In the genomic region with DNA sequence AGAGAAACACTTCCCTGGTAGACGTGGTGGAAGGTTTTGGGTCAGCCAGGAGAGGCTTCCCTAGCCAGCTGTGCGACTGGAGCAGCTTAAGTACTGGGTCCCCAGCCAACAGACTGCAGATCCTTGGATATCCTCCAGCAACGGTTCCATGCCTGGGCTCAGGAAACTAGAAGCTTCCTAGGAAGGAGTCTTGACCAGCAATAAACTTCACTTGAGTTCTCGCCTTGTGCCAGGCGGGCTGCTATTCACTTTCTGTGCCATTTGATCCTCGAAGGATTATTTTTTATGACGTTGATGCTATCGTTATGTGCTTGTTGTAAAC, we compare ENCODE assay signal across 8 mouse cellular contexts. TPM values are rescaled to one million over a fixed set of nuclear protein-coding genes. Genes with fewer than 3 reads are reported as not detected.
DNase-seq lines count a peak whose midpoint lies in the region; ATAC-seq and TF ChIP-seq lines count a peak whose summit lies in the region.

No protein-coding gene starts in this region.

- no peak overlapping the region for H3K27ac ChIP-seq in MEL (ENCODE audit: control insufficient read depth, low read depth, low read length)
- no peak overlapping the region; the same call in 1 of the 2 replicates for H3K27ac ChIP-seq in embryonic facial prominence, embryonic 14.5 days (replicated peaks; ENCODE audit: low read depth, low read length)
- H3K27ac ChIP-seq in heart, embryonic 16.5 days (ENCODE audit: low read length) = peak overlapping the region; percentile 42; the same call in 1 of the 2 replicates

- no peaks in the 10 kb centered on the region; a peak in 1 of 4 replicates for H3K36me3 ChIP-seq in MEL (ENCODE audit: control insufficient read depth in 1 of 2, insufficient read depth in 2 of 2, low read length in 2 of 2)
- H3K36me3 ChIP-seq in embryonic facial prominence, embryonic 14.5 days (ENCODE audit: control insufficient read depth, insufficient read depth, low read length) = no peaks in the 10 kb centered on the region
- no peaks in the 10 kb centered on the region for H3K36me3 ChIP-seq in heart, embryonic 16.5 days (ENCODE audit: control insufficient read depth, insufficient read depth)

- no peaks in the 10 kb centered on the region for H3K9me3 ChIP-seq in MEL (replicated peaks; ENCODE audit: insufficient read depth, low read length)
- no peaks in the 10 kb centered on the region for H3K9me3 ChIP-seq in embryonic facial prominence, embryonic 14.5 days (ENCODE audit: control insufficient read depth, low read length)
- H3K9me3 ChIP-seq in heart, embryonic 16.5 days (replicated peaks; ENCODE audit: control insufficient read depth, low read length) = no peaks in the 10 kb centered on the region

- H3K4me1 ChIP-seq in MEL (ENCODE audit: control insufficient read depth in 1 of 2, insufficient read depth in 2 of 2, low read length in 2 of 2) = peaks cover 0 to 4% of the 10 kb centered on the region in 2 experiments; a peak in 1 of 4 replicates
- H3K4me1 ChIP-seq in embryonic facial prominence, embryonic 14.5 days (ENCODE audit: control insufficient read depth, insufficient read depth, low read length) = no peaks in the 10 kb centered on the region
- H3K4me1 ChIP-seq in heart, embryonic 16.5 days (ENCODE audit: control insufficient read depth, insufficient read depth, low read length) = 0 out of 2 replicates have a peak, but pooled peaks cover 3% of the 10 kb centered on the region

- WGBS in embryonic facial prominence, embryonic 14.5 days = 44% methylated on average over 8 of the region's 8 CpGs
- WGBS in heart, embryonic 16.5 days = 37% methylated on average over 8 of the region's 8 CpGs

- TF ChIP-seq EP300 in MEL (IDR thresholded peaks at IDR 0.05; ENCODE audit: low read depth in 1 of 2, low read length in 2 of 2) = no peak

- TF ChIP-seq RAD21 in MEL (IDR thresholded peaks at IDR 0.05; ENCODE audit: low read depth, low read length) = no peak

- no peak for TF ChIP-seq CTCF in MEL (IDR thresholded peaks at IDR 0.05 in 2 of 3, conservative IDR thresholded peaks at IDR 0.05 in 1 of 3; ENCODE audit: control insufficient read depth in 1 of 3, insufficient read depth in 1 of 3, low read depth in 2 of 3, low read length in 3 of 3, poor library complexity in 1 of 3, severe bottlenecking in 1 of 3)

- DNase-seq in MEL (ENCODE audit: low read depth, low spot score) = peak; percentile 34
- DNase-seq in adrenal gland, postnatal 14 days = peak; percentile 50
- DNase-seq in embryonic facial prominence, embryonic 14.5 days (ENCODE audit: low spot score) = peak; percentile 76
- peak; percentile 53 for DNase-seq in kidney, postnatal 14 days
- peak; percentile 54 for DNase-seq in lung, postnatal 14 days
- DNase-seq in skeletal muscle tissue, adult 2 months (ENCODE audit: low read depth, low spot score) = peak; percentile 68
- DNase-seq in thymus, postnatal 10 days (ENCODE audit: low spot score in 2 of 2) = no peak

- H3K27me3 ChIP-seq in MEL (ENCODE audit: control insufficient read depth in 1 of 2, insufficient read depth in 2 of 2, low read length in 2 of 2) = no peaks in the 10 kb centered on the region
- H3K27me3 ChIP-seq in embryonic facial prominence, embryonic 14.5 days (replicated peaks; ENCODE audit: control insufficient read depth, insufficient read depth, low read length) = no peaks in the 10 kb centered on the region
- no peaks in the 10 kb centered on the region for H3K27me3 ChIP-seq in heart, embryonic 16.5 days (ENCODE audit: control insufficient read depth, insufficient read depth, low read length)

- H3K79me2 ChIP-seq in MEL (ENCODE audit: control insufficient read depth, insufficient read depth, low read length, poor library complexity) = no peaks in the 10 kb centered on the region

- ATAC-seq in embryonic facial prominence, embryonic 14.5 days (ENCODE audit: low read depth) = no peak
- peak; percentile 59 for ATAC-seq in heart, embryonic 16.5 days (replicated peaks; ENCODE audit: extremely low read depth, insufficient read depth, low FRiP score)

- H3K9ac ChIP-seq in MEL (ENCODE audit: control insufficient read depth, low read depth, low read length, poor library complexity, severe bottlenecking) = peak overlapping the region; percentile 87
- peak overlapping the region; percentile 65 for H3K9ac ChIP-seq in embryonic facial prominence, embryonic 14.5 days (ENCODE audit: low read depth, low read length)
- peak overlapping the region; percentile 80 for H3K9ac ChIP-seq in heart, embryonic 16.5 days (ENCODE audit: low read length)

- TF ChIP-seq POLR2A in MEL (IDR thresholded peaks at IDR 0.05; ENCODE audit: control insufficient read depth in 1 of 2, insufficient read depth in 1 of 2, low read depth in 1 of 2, low read length in 2 of 2, poor library complexity in 1 of 2) = no peak

- H3K4me3 ChIP-seq in MEL (ENCODE audit: control insufficient read depth in 1 of 2, insufficient read depth in 1 of 2, low read depth in 2 of 2, low read length in 2 of 2) = peak overlapping the region; percentile 84 to 89
- peak overlapping the region; percentile 55 for H3K4me3 ChIP-seq in embryonic facial prominence, embryonic 14.5 days (ENCODE audit: low read depth, low read length)
- H3K4me3 ChIP-seq in heart, embryonic 16.5 days (ENCODE audit: low read length) = peak overlapping the region; percentile 69

- peak overlapping the region; percentile 49 for H3K4me2 ChIP-seq in embryonic facial prominence, embryonic 14.5 days (ENCODE audit: low read depth, low read length)
- H3K4me2 ChIP-seq in heart, embryonic 16.5 days (ENCODE audit: low read depth, low read length) = peak overlapping the region; percentile 62

TF ChIP-seq in MEL, 35 proteins besides CTCF, POLR2A, EP300 and RAD21:
- TF ChIP-seq ETS1 (IDR thresholded peaks at IDR 0.05; ENCODE audit: low read depth, low read length) (no peak), TCF12 (IDR thresholded peaks at IDR 0.05; ENCODE audit: low read depth, low read length) (no peak), ZMIZ1 (IDR thresholded peaks at IDR 0.05; ENCODE audit: low read depth, low read length) (no peak), HCFC1 (IDR thresholded peaks at IDR 0.05; ENCODE audit: low read depth, low read length) (no peak), JUND (IDR thresholded peaks at IDR 0.05; ENCODE audit: low read depth, low read length) (no peak), GATA1 (IDR thresholded peaks at IDR 0.05; ENCODE audit: low read depth, low read length) (no peak), USF1 (IDR thresholded peaks at IDR 0.05; ENCODE audit: low read depth, low read length) (no peak), ELF1 (IDR thresholded peaks at IDR 0.05; ENCODE audit: low read depth, low read length) (no peak)

RNA-seq across cellular contexts. Expression of a gene that starts 0.7 kb away (rescaled TPM):
- 1.5 TPM in 2 replicates for total RNA-seq in MEL (2012; rRNA removed)
- 1 to 10 TPM in 1 of 2 experiments, not detected in 1; 1.5 TPM for polyA plus RNA-seq in MEL (2012; ENCODE audit: insufficient read depth in 1 of 2, insufficient read length in 2 of 2, low read depth in 1 of 2, low replicate concordance in 2 of 2, missing spikeins in 1 of 2)
- 3.2 and 3.8 TPM in 2 replicates for total RNA-seq in adrenal gland, postnatal 14 days (2021)
- 10.7 and 11.6 TPM in 2 replicates for polyA plus RNA-seq in embryonic facial prominence, embryonic 14.5 days (2014; fragmentation: Nextera tagmentation; extraction: Ambion mirVana)
- 7.5 and 8.0 TPM in 2 replicates for polyA plus RNA-seq in heart, embryonic 16.5 days (2015; fragmentation: Nextera tagmentation; extraction: Ambion mirVana)

RNA-seq across cellular contexts. Expression of a gene that starts 27.5 kb away (rescaled TPM):
- not detected in 2 replicates for total RNA-seq in MEL (2012; rRNA removed)
- polyA plus RNA-seq in MEL (2012; ENCODE audit: insufficient read depth in 1 of 2, insufficient read length in 2 of 2, low read depth in 1 of 2, low replicate concordance in 2 of 2, missing spikeins in 1 of 2) = not detected
- 0.56 and 1.4 TPM in 2 replicates for total RNA-seq in adrenal gland, postnatal 14 days (2021)
- polyA plus RNA-seq in embryonic facial prominence, embryonic 14.5 days (2014; fragmentation: Nextera tagmentation; extraction: Ambion mirVana) = 3.3 and 4.0 TPM in 2 replicates
- polyA plus RNA-seq in heart, embryonic 16.5 days (2015; fragmentation: Nextera tagmentation; extraction: Ambion mirVana) = 1.3 and 2.1 TPM in 2 replicates

Comparison
In these comparisons a context has a peak if more than half of its experiments do, and no peak if none do; other contexts are left out.
1. DNase-seq: peak in MEL (single experiment), adrenal gland, postnatal 14 days (single experiment), embryonic facial prominence, embryonic 14.5 days (single experiment), kidney, postnatal 14 days (single experiment), lung, postnatal 14 days (single experiment) and skeletal muscle tissue, adult 2 months (single experiment); none in thymus, postnatal 10 days (0 of 2).
2. Peak in every context shown above with its lines, with median percentiles within 50 percentile points of each other: H3K4me3 ChIP-seq and H3K9ac ChIP-seq.